Mouse (Mus musculus) testis, adult 2 months (tissue): ENCODE results near the gene Arid5b. TPM values are rescaled to one million over a fixed set of nuclear protein-coding genes. Genes with fewer than 3 reads are reported as not detected.

Source experiments
- H3K27ac ChIP-seq: fragments of 200-500 bp; 2 replicates; pipeline ENCODE4 v1.5.1; 2012; ENCODE audit warnings: low read depth, low read length; ENCODE audit not compliant: control insufficient read depth, insufficient read depth
- H3K27me3 ChIP-seq: fragments of 200-500 bp; 2 replicates; pipeline ENCODE4 v1.6.1; 2012; ENCODE audit warnings: mild to moderate bottlenecking, low read length, moderate library complexity; ENCODE audit not compliant: control insufficient read depth, insufficient read depth
- H3K36me3 ChIP-seq: fragments of 200-500 bp; 2 replicates; pipeline ENCODE4 v1.6.1; 2012; ENCODE audit warnings: mild to moderate bottlenecking, low read length; ENCODE audit not compliant: control insufficient read depth, insufficient read depth
- H3K4me1 ChIP-seq: fragments of 200-500 bp; 2 replicates; pipeline ENCODE4 v1.6.1; 2012; ENCODE audit warnings: low read length; ENCODE audit not compliant: control insufficient read depth, insufficient read depth
- H3K4me3 ChIP-seq: fragments of 200-500 bp; 2 replicates; pipeline ENCODE4 v1.5.1; 2012; ENCODE audit warnings: low read depth, mild to moderate bottlenecking, low read length, moderate library complexity, mixed read lengths; ENCODE audit not compliant: control insufficient read depth
- CTCF ChIP-seq: fragments of 200-500 bp; IDR thresholded peaks from 2 replicates; pipeline ENCODE4 v1.5.1; 2012; ENCODE audit warnings: low read depth, mild to moderate bottlenecking, inconsistent platforms, low read length, moderate library complexity; ENCODE audit not compliant: control insufficient read depth, insufficient read depth, insufficient replicate concordance
- POLR2A ChIP-seq: fragments of 200-500 bp; IDR thresholded peaks from 2 replicates; pipeline ENCODE4 v1.6.1; 2012; ENCODE audit warnings: low read depth, mild to moderate bottlenecking, inconsistent platforms, low read length, moderate library complexity; ENCODE audit not compliant: control insufficient read depth
- polyA plus RNA-seq: library from polyadenylated mRNA; depleted of rRNA; stranded (reverse); fragments of >200 nt; gene quantifications from 2 replicates; pipeline ENCODE4 v1.2.3, GENCODE M21; 2012

The Arid5b gene
- polyA plus RNA-seq, 1 experiment, result 4.9 TPM

DNA sequence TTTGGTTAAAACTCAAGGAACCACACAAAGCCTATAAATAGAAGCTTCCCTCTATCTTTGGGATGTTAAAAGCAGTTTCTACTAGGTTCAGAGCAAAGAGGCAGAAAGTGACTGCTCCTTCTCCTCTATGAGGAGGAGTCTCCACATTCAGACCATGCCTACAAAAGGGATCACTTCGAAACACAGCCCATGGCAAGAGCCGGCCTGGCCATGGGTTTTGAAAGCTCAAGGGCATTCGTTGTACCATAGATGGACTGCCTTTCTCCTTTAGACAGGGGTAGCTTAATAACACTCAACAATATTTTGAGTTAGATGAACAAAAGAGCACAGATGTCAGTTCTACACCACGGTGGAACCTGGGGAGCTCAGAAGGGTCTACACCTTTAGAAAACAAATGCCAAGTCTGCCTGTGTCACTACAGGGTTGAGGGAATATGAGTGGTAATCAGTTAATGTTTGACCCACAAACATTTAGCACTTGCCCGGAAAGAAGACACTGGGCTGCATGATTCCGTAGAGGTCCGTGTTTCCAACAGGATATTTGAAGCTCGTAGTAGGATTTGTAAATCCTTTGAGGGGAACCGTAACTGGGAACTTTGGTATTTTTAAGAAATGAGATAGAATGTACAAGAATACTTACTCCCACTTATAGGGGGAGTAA, 63.6 kb downstream of the Arid5b start:
- H3K27me3 ChIP-seq, result no peaks in the 10 kb centered on the region
- TF ChIP-seq POLR2A (no peak), CTCF (no peak)
- no peaks in the 10 kb centered on the region for H3K36me3 ChIP-seq

DNA sequence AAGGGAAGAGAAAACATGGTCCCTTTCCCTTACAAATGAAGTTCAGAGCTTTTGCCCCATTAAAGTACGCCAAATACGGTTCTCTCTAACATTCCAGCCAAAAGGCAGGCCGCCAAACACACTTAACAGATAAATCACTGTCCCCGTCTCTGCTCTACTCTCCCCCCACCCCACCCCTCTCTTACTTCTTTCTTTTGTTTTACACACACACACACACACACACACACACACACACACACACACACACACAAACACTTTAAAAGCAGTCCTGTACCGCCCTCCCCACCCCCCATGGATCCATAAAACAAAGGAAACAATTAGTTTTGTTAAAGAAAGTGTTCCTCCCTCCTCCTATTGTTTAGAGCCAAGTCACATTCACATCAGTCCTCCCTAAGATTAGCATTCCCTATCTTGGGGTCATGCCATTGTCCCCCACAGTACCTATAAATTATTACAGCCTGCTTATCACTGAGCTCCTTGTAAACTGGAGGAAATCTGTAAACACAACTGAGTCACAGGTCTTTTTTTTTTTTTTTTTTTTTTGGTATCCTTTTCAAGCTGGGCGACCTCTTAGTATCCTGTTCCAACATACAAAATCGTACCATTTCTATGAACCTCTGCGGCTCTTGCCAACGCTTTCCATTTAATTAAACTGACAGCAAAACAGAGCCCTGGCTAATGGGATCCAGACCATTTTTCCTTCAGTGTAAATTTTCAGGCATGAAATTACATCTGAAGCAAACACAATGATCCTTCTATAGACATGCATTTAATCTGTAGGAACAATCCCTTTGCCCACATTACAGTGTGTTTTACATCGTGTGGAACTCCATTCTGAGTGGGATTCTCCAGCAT, 66.3 kb downstream of the Arid5b start:
- peaks cover 2% of the 10 kb centered on the region; the same call in 1 of the 2 replicates for H3K4me1 ChIP-seq
- H3K27ac ChIP-seq, result no peak overlapping the region
- H3K27me3 ChIP-seq, result no peaks in the 10 kb centered on the region
- TF ChIP-seq POLR2A, result no peak
- no peak for TF ChIP-seq CTCF
- H3K36me3 ChIP-seq, result no peaks in the 10 kb centered on the region
- H3K4me3 ChIP-seq, result no peak overlapping the region

More for the DNA sequence above, 63.6 kb downstream of the Arid5b start:
- H3K4me1 ChIP-seq, result peaks cover 2% of the 10 kb centered on the region; the same call in 1 of the 2 replicates
- H3K4me3 ChIP-seq, result no peak overlapping the region
- H3K27ac ChIP-seq, result no peak overlapping the region

DNA sequence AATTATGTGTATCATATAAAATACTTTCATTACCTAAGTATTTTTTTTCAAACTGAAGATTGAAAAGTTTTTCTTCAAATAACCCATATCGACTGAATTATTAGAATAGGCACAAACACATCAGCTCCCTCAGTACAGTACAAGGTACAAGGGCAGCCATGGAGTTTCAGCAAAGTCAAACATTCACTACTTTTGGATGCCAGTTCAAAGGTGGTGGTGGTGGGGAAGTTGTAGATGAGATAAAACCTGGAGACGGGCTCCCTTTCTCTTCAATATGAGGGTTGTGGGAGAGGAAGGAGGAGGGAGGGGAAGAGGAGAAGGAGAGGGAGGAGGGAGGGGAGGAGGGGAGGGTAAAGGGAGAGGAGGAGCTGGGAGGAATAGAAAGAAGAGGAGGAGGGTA, 67.0 kb downstream of the Arid5b start:
- TF ChIP-seq CTCF (no peak), POLR2A (no peak)
- no peak overlapping the region for H3K4me3 ChIP-seq
- no peaks in the 10 kb centered on the region for H3K27me3 ChIP-seq
- peaks cover 2% of the 10 kb centered on the region; the same call in 1 of the 2 replicates for H3K4me1 ChIP-seq
- H3K27ac ChIP-seq, result no peak overlapping the region
- H3K36me3 ChIP-seq, result no peaks in the 10 kb centered on the region

DNA sequence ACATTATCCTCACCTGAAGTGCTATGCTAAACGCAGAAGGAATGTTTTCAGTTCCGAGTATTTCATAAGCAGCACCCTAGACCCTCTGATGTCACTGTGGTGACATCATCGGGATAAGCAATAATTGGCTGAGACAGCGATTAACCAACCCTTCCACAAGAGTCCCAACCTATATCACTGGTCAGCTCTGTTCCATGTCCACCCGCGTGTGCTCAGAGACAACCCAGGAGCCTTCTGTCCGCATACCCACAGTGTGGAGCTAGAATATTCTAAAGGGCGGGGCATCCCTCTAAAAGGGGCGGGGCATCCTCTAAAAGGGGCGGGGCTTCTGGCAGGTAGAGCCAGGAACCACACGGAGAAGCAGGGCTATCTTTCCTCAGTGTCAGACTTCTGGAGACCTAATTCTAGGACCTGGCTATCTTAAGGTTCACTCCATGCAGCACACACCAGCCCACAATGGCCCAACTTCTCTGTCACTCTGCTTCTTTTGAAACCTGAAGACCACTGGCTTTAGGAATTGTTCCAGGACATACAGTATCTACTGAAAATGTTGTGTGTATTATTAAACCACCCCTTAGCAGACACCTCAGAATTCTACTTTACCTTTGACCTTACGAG, 68.4 kb downstream of the Arid5b start:
- Histone ChIP-seq H3K27ac (no peak overlapping the region), H3K4me1 (peaks cover 2% of the 10 kb centered on the region; the same call in 1 of the 2 replicates), H3K36me3 (no peaks in the 10 kb centered on the region), H3K27me3 (no peaks in the 10 kb centered on the region), H3K4me3 (no peak overlapping the region)
- no peak for TF ChIP-seq CTCF
- no peak for TF ChIP-seq POLR2A

DNA sequence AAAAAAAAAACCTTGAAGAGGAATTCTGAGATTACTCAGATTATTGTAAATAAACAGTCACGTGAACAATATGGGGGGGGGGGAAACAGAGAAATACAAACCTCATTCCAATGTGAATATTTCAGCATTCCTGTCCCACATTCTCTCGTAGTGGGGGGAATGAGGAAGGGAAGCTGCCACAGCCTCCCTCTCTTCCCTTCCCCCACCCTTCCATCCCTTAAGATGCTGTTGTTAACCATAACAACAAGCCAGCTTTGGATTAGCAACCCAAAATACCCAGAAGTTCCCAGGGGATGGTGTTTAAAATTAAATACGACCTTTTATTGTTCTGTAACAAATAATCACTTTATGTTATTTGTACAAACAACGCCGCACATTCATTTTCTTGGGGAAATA, 69.9 kb downstream of the Arid5b start:
- Histone ChIP-seq H3K27me3 (no peaks in the 10 kb centered on the region), H3K4me1 (peaks cover 2% of the 10 kb centered on the region; the same call in 1 of the 2 replicates), H3K4me3 (no peak overlapping the region), H3K27ac (no peak overlapping the region), H3K36me3 (no peaks in the 10 kb centered on the region)
- TF ChIP-seq POLR2A (no peak), CTCF (no peak)

DNA sequence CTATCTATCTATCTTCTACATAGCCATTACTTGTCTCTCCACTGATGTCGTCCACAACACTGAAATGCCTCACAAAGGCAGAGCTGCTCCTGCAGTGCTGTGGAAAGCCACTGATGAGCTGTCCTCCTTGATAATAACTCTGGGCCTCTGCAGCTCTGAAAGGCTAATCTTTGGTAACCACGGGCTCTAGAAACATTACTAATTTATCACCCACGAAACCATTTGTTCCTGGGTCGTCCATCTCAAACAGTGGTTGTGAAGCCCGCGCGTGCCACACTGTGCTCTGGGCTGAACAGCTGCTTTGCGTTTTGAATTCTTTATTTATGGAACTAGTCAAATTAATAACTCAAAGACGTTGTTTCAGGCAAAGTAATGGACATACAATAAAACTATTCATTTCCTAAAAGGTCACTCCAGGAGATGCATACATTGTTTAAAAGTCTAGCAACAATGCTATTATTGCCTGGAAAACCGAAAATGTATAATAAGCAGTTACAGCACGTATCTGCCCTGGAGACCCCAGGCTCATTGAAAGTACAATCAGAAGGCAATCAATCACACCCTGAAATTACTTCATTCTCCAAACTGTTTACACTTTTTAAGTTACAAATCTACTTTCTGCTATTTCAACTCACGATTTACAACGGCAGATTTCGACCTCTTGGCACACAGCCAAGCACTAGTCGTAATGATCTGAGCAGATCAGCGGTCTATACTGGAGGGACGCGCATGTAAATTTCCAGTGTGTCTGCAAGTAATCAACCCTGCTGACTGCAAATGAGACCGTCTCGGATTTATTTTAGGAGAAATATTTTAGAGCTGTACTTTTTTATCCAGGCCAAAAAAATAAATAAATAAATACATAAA, 70.5 kb downstream of the Arid5b start:
- Histone ChIP-seq H3K36me3 (no peaks in the 10 kb centered on the region), H3K27me3 (no peaks in the 10 kb centered on the region), H3K4me1 (peaks cover 2% of the 10 kb centered on the region; the same call in 1 of the 2 replicates), H3K4me3 (no peak overlapping the region), H3K27ac (no peak overlapping the region)
- TF ChIP-seq CTCF, result no peak
- TF ChIP-seq POLR2A, result no peak

DNA sequence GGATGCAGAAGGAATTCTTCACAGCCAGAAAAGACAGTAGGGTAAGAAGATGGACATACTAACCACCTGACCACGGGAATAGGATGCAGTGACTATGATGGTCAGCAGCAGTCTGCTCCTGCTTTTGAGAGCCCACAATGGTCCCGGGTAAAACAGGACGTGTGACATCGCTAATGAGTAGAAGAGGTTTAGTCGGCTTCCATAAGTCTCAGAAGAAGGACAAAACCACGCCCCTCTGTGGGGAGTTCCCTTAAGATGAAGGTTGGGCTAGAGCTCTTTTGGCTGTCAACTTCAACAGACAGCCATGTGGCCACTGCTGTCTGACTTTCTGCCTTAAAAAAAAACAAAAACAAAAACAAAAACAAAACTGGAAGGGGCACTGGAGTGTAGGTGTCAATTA, 74.1 kb downstream of the Arid5b start:
- Histone ChIP-seq H3K4me3 (no peak overlapping the region), H3K27ac (no peak overlapping the region), H3K36me3 (no peaks in the 10 kb centered on the region), H3K27me3 (no peaks in the 10 kb centered on the region), H3K4me1 (no peaks in the 10 kb centered on the region)
- TF ChIP-seq POLR2A, result no peak
- TF ChIP-seq CTCF, result no peak
